Mouse (Mus musculus): ENCODE results near the gene Chrm3. TPM values are rescaled to one million over a fixed set of nuclear protein-coding genes. Genes with fewer than 3 reads are reported as not detected.

Gene Chrm3
- polyA plus RNA-seq, 1 experiment from 2014 or later, result 0.32 TPM

DNA sequence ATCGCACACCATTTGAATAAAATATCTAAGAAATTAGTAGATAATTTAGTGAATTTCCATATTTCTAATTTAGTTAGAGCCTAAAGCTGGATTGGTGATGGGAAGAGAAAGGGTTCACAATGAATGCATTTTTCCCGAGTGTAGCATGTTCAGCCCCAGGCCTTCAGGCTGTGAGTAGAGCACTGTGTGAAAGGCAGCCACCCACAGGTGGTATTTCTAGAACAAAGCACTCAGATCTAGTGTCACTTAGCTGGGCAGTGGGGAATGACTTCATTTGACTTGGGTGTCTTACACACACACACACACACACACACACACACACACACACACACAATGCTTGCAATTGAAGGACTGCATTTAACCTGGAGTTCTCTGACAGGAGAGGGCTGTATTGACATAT lies 337.5 kb downstream of the Chrm3 start:
- DNase-seq (ENCODE audit: low spot score) (no peak), ATAC-seq (replicated peaks; ENCODE audit: low FRiP score) (no peak)
- no peaks in the 10 kb centered on the region for H3K36me3 ChIP-seq (ENCODE audit: control insufficient read depth, insufficient read depth, low read length)
- no peak overlapping the region for H3K4me2 ChIP-seq (ENCODE audit: low read depth, low read length, severe bottlenecking)
- H3K9ac ChIP-seq (ENCODE audit: low read length), result no peak overlapping the region
- no peaks in the 10 kb centered on the region for H3K4me1 ChIP-seq (replicated peaks; ENCODE audit: control insufficient read depth, insufficient read depth, low read length)
- no peak overlapping the region for H3K4me3 ChIP-seq (ENCODE audit: low read depth, low read length)
- WGBS, result 62% methylated on average over 2 of the region's 2 CpGs
- H3K27me3 ChIP-seq (ENCODE audit: control insufficient read depth, insufficient read depth, low read length), result no peaks in the 10 kb centered on the region
- H3K9me3 ChIP-seq (ENCODE audit: control insufficient read depth, low read length), result no peaks in the 10 kb centered on the region
- H3K27ac ChIP-seq (ENCODE audit: low read depth, low read length), result no peak overlapping the region

DNA sequence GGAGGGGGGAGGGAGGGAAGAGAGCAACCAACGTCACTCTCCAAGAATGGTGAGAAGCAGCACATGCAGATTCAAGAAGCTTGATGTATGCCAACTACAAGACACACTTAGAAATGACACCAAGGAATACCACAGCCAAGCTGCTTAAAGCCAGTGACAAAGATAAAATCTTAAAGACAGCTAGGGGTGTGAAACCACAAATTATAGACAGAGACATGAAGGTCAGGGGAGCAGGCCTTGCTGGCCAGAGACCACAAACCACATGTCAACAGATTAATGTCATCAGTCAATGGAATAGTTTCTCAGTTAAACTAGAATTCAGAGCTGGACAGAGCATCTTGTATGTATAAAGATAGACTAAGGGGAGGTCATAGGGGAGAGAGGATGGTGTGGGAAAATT lies 341.4 kb downstream of the Chrm3 start:
- H3K27ac ChIP-seq (ENCODE audit: low read depth, low read length), result no peak overlapping the region
- no peak overlapping the region for H3K9ac ChIP-seq (ENCODE audit: low read length)
- no peak overlapping the region for H3K4me2 ChIP-seq (ENCODE audit: low read depth, low read length, severe bottlenecking)
- no peaks in the 10 kb centered on the region for H3K27me3 ChIP-seq (ENCODE audit: control insufficient read depth, insufficient read depth, low read length)
- H3K36me3 ChIP-seq (ENCODE audit: control insufficient read depth, insufficient read depth, low read length), result no peaks in the 10 kb centered on the region
- DNase-seq (ENCODE audit: low spot score) (no peak), ATAC-seq (replicated peaks; ENCODE audit: low FRiP score) (no peak)
- WGBS, result 56% methylated on average over 1 of the region's 1 CpGs
- H3K4me1 ChIP-seq (replicated peaks; ENCODE audit: control insufficient read depth, insufficient read depth, low read length), result no peaks in the 10 kb centered on the region
- no peak overlapping the region for H3K4me3 ChIP-seq (ENCODE audit: low read depth, low read length)
- no peaks in the 10 kb centered on the region for H3K9me3 ChIP-seq (ENCODE audit: control insufficient read depth, low read length)

DNA sequence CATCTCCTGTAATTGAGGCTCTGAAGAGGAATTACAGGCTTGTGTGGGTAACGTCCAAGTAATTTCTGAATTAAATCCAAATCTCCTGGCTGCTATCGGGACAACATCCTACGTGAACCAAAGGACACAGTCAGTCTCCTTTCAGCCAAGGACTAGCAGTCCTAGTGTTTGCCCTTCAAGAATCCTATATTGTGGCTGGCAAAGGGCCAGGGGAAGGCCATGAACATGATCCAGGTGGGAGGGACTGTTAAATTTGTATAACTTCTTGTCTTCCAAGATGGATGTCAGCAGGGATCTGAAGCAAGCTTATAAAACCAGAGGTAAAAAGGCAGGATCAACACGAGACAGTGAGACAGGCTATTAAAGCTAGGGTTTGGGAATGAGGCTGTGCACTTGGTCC lies 357.7 kb downstream of the Chrm3 start:
- Histone ChIP-seq H3K4me1 (replicated peaks; ENCODE audit: control insufficient read depth, insufficient read depth, low read length) (no peaks in the 10 kb centered on the region), H3K36me3 (ENCODE audit: control insufficient read depth, insufficient read depth, low read length) (no peaks in the 10 kb centered on the region), H3K9ac (ENCODE audit: low read length) (no peak overlapping the region), H3K4me2 (ENCODE audit: low read depth, low read length, severe bottlenecking) (no peak overlapping the region), H3K9me3 (ENCODE audit: control insufficient read depth, low read length) (no peaks in the 10 kb centered on the region), H3K27me3 (ENCODE audit: control insufficient read depth, insufficient read depth, low read length) (no peaks in the 10 kb centered on the region), H3K27ac (ENCODE audit: low read depth, low read length) (no peak overlapping the region), H3K4me3 (ENCODE audit: low read depth, low read length) (no peak overlapping the region)
- DNase-seq (ENCODE audit: low spot score), result no peak
- 90% methylated on average over 4 of the region's 4 CpGs for WGBS
- no peak for ATAC-seq (replicated peaks; ENCODE audit: low FRiP score)

DNA sequence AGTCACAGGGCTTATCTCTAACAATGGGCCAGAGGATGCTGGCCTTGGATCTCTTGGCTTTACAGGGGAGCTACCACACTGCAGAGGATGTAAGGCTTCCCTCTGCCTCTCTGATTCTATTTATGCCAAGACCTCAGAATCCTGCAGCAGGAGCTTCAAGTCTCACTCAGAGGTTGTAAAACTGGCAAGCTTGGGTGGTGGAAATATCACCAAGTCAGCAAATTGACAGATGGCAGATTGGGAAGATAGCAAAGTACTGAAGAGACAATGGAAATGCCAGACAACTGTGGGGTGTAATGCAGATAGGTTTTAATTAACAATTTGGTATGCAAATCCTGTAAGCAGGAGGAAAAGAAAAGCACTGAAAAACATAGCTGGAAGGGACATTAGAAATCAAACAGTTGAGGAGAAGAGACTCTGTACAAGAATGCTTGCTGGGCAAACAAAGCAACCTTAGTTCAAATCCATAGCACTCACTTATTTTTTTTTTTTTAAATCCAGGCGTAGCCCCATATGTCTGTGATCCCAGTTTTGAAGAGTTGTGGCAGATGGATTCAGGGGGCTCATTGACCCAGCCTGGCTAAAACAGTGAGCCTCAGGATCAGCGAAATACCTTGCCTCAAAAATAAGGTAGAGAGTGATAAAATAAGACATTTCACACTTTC lies 362.9 kb downstream of the Chrm3 start:
- Histone ChIP-seq H3K4me3 (ENCODE audit: low read depth, low read length) (no peak overlapping the region), H3K4me1 (replicated peaks; ENCODE audit: control insufficient read depth, insufficient read depth, low read length) (no peaks in the 10 kb centered on the region), H3K4me2 (ENCODE audit: low read depth, low read length, severe bottlenecking) (no peak overlapping the region), H3K9ac (ENCODE audit: low read length) (no peak overlapping the region), H3K36me3 (ENCODE audit: control insufficient read depth, insufficient read depth, low read length) (no peaks in the 10 kb centered on the region), H3K27ac (ENCODE audit: low read depth, low read length) (no peak overlapping the region), H3K27me3 (ENCODE audit: control insufficient read depth, insufficient read depth, low read length) (no peaks in the 10 kb centered on the region), H3K9me3 (ENCODE audit: control insufficient read depth, low read length) (no peaks in the 10 kb centered on the region)
- no peak for DNase-seq (ENCODE audit: low spot score)
- 76% methylated on average over 2 of the region's 2 CpGs for WGBS
- no peak for ATAC-seq (replicated peaks; ENCODE audit: low FRiP score)

DNA sequence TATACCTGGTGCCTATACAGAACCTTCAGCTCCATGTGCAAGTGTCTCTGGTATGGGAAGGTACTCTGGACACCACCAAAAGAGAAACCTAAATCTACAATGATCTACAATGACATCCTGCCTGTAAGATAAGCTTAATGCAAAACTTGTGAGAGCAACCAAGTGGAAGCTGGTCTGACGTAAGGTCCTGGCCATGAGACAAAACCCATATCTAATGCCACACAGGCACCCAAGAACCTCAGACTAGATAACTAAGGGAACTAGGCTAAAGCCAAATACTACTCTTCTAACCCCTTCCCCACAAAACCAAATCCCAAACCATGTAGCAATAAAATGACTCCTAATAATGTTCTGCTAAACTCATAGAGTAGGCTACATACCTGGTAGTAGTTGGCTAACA lies 364.8 kb downstream of the Chrm3 start:
- H3K36me3 ChIP-seq (ENCODE audit: control insufficient read depth, insufficient read depth, low read length), result no peaks in the 10 kb centered on the region
- 88% methylated on average over 1 of the region's 1 CpGs for WGBS
- H3K27ac ChIP-seq (ENCODE audit: low read depth, low read length), result no peak overlapping the region
- no peaks in the 10 kb centered on the region for H3K4me1 ChIP-seq (replicated peaks; ENCODE audit: control insufficient read depth, insufficient read depth, low read length)
- DNase-seq (ENCODE audit: low spot score) (no peak), ATAC-seq (replicated peaks; ENCODE audit: low FRiP score) (no peak)
- H3K9ac ChIP-seq (ENCODE audit: low read length), result no peak overlapping the region
- no peaks in the 10 kb centered on the region for H3K27me3 ChIP-seq (ENCODE audit: control insufficient read depth, insufficient read depth, low read length)
- H3K4me2 ChIP-seq (ENCODE audit: low read depth, low read length, severe bottlenecking), result no peak overlapping the region
- H3K4me3 ChIP-seq (ENCODE audit: low read depth, low read length), result no peak overlapping the region
- no peaks in the 10 kb centered on the region for H3K9me3 ChIP-seq (ENCODE audit: control insufficient read depth, low read length)

DNA sequence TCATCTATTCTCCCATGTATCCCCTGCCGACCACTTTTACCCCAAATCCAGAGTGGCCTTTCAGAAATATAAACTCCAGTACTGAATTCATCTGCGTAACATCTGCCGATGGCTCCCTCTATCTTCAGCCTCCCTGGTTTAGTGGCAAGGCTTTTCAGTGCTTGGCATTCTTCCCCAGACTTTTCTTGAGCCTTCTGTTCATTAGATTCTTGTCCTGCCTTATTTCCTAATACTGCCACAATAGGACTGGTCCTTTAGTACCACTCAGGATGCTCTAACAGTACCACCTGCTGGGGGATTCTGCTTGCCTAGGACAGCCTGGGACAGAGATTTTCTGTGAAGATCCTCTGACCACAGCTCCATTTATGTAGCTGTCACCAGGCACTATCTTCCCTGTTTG lies 367.1 kb downstream of the Chrm3 start:
- Histone ChIP-seq H3K36me3 (ENCODE audit: control insufficient read depth, insufficient read depth, low read length) (no peaks in the 10 kb centered on the region), H3K9me3 (ENCODE audit: control insufficient read depth, low read length) (no peaks in the 10 kb centered on the region), H3K27me3 (ENCODE audit: control insufficient read depth, insufficient read depth, low read length) (no peaks in the 10 kb centered on the region), H3K9ac (ENCODE audit: low read length) (no peak overlapping the region), H3K4me2 (ENCODE audit: low read depth, low read length, severe bottlenecking) (no peak overlapping the region), H3K4me3 (ENCODE audit: low read depth, low read length) (no peak overlapping the region), H3K27ac (ENCODE audit: low read depth, low read length) (no peak overlapping the region), H3K4me1 (replicated peaks; ENCODE audit: control insufficient read depth, insufficient read depth, low read length) (no peaks in the 10 kb centered on the region)
- no peak for ATAC-seq (replicated peaks; ENCODE audit: low FRiP score)
- DNase-seq (ENCODE audit: low spot score), result no peak
- WGBS, result 96% methylated on average over 3 of the region's 3 CpGs

DNA sequence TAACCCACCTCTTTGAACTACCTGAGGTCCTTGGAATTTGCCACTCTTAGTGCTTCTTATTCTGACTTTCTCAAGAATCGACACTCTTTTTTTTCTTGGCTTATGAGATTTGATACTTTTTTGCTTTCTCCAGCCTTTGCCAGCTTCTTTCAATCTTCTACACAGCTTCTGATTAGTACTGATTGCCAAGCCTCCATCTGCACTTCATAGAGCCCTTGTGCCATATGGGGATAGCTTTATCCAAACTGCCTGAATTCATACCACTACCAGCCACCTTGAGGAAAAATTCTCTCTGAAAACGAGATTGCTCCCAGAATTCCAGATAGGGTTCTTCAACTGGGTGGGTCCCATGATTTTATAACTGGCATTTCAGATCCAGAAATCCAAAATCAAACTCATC lies 368.0 kb downstream of the Chrm3 start:
- DNase-seq (ENCODE audit: low spot score) (no peak), ATAC-seq (replicated peaks; ENCODE audit: low FRiP score) (no peak)
- Histone ChIP-seq H3K4me2 (ENCODE audit: low read depth, low read length, severe bottlenecking) (no peak overlapping the region), H3K4me1 (replicated peaks; ENCODE audit: control insufficient read depth, insufficient read depth, low read length) (no peaks in the 10 kb centered on the region), H3K4me3 (ENCODE audit: low read depth, low read length) (no peak overlapping the region), H3K9me3 (ENCODE audit: control insufficient read depth, low read length) (no peaks in the 10 kb centered on the region), H3K9ac (ENCODE audit: low read length) (no peak overlapping the region), H3K27ac (ENCODE audit: low read depth, low read length) (no peak overlapping the region), H3K27me3 (ENCODE audit: control insufficient read depth, insufficient read depth, low read length) (no peaks in the 10 kb centered on the region), H3K36me3 (ENCODE audit: control insufficient read depth, insufficient read depth, low read length) (no peaks in the 10 kb centered on the region)
- WGBS, result 86% methylated on average over 2 of the region's 2 CpGs

DNA sequence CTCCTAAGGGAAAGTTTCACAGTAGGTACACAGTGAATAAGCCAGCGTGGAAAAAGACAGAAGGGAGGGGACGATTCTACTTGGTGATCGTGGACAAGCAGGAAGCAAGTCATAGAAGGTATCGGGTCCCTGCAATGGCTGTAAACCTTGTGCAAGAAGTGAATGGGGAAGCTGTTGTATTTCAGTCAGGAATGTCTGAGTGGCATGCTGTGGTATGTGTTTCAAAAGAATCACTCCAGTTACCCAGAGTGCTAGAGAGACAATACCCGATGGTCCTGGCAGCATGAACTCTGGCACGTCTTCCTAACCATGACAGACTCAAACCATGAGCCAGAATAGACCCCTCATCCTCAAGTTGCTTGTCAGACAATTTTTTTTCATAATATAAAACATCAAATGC lies 375.0 kb downstream of the Chrm3 start:
- 76% methylated on average over 6 of the region's 6 CpGs for WGBS
- no peak overlapping the region for H3K9ac ChIP-seq (ENCODE audit: low read length)
- H3K4me2 ChIP-seq (ENCODE audit: low read depth, low read length, severe bottlenecking), result no peak overlapping the region
- ATAC-seq (replicated peaks; ENCODE audit: low FRiP score) (no peak), DNase-seq (ENCODE audit: low spot score) (no peak)
- no peaks in the 10 kb centered on the region for H3K36me3 ChIP-seq (ENCODE audit: control insufficient read depth, insufficient read depth, low read length)
- H3K9me3 ChIP-seq (ENCODE audit: control insufficient read depth, low read length), result no peaks in the 10 kb centered on the region
- H3K4me1 ChIP-seq (replicated peaks; ENCODE audit: control insufficient read depth, insufficient read depth, low read length), result no peaks in the 10 kb centered on the region
- no peaks in the 10 kb centered on the region for H3K27me3 ChIP-seq (ENCODE audit: control insufficient read depth, insufficient read depth, low read length)
- H3K27ac ChIP-seq (ENCODE audit: low read depth, low read length), result no peak overlapping the region
- no peak overlapping the region for H3K4me3 ChIP-seq (ENCODE audit: low read depth, low read length)

DNA sequence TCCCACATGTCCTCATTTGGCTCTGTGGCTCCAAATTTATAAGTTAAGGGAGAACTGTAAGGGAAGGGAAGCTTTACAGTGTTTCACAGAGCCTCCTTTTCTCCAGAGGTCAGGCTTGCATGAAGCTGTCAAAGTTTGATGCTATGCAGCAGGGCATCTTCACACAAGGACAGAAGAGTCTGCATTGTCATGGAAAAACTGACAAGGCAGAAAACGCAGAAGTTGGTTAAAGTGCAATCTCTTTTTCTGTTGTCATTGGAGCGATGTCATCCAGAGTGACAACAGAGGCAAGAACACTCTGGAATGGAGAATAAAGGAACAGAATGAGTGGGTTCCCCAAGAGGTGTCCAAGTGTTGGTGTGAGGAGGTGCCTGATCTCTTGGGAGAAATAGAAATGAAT lies 377.4 kb downstream of the Chrm3 start:
- no peak for ATAC-seq (replicated peaks; ENCODE audit: low FRiP score)
- WGBS, result 93% methylated on average over 2 of the region's 2 CpGs
- H3K27me3 ChIP-seq (ENCODE audit: control insufficient read depth, insufficient read depth, low read length), result no peaks in the 10 kb centered on the region
- H3K27ac ChIP-seq (ENCODE audit: low read depth, low read length), result no peak overlapping the region
- H3K36me3 ChIP-seq (ENCODE audit: control insufficient read depth, insufficient read depth, low read length), result no peaks in the 10 kb centered on the region
- DNase-seq (ENCODE audit: low spot score), result no peak
- no peaks in the 10 kb centered on the region for H3K4me1 ChIP-seq (replicated peaks; ENCODE audit: control insufficient read depth, insufficient read depth, low read length)
- H3K4me3 ChIP-seq (ENCODE audit: low read depth, low read length), result no peak overlapping the region
- H3K9ac ChIP-seq (ENCODE audit: low read length), result no peak overlapping the region
- H3K9me3 ChIP-seq (ENCODE audit: control insufficient read depth, low read length), result no peaks in the 10 kb centered on the region
- H3K4me2 ChIP-seq (ENCODE audit: low read depth, low read length, severe bottlenecking), result no peak overlapping the region
